Mouse (Mus musculus): Measurements from ENCODE around the gene Nemf. TPM values are rescaled to one million over a fixed set of nuclear protein-coding genes. Genes with fewer than 3 reads are reported as not detected.

The Nemf gene
- total and polyA plus RNA-seq, 3 experiments: 34.3 to 56.6 (median 44.9) TPM

DNA sequence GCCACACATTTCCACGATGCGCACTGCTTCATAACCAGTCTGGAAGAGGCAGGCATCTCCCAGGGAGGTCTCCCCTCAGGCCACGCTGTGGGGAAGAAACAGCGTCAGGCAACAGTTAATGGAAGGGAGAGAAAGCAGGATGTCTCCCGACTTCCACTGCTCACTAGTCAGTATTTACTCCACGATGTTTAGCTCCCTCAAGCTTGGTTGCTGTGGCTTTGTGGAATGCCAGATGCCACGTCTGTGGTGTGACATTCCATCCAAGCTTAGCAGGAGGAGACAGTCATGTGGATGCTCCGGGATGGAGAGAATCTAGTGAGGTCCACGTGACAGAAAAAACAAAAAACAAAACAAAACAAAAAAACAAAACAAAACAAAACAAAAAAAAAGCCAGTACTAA, 45.1 kb upstream of the Nemf start:
- 0 out of 2 replicates have a peak overlapping the region, but pooled peaks have one; percentile 11 for H3K9ac ChIP-seq (ENCODE audit: insufficient read depth, low read depth)
- H3K27ac ChIP-seq (ENCODE audit: insufficient read depth, low read depth): peak overlapping the region; percentile 75
- H3K79me2 ChIP-seq (replicated peaks; ENCODE audit: control insufficient read depth, extremely low read depth, insufficient read depth, poor library complexity, severe bottlenecking): no peaks in the 10 kb centered on the region
- in situ Hi-C loops (cut with MboI; ENCODE audit: low pct_ligation_motif_present, low pct_unique_long_range_greater_than_20kb, low sequenced_read_pairs) (no loop called here), dilution Hi-C loops (cut with MboI; ENCODE audit: extremely low pct_ligation_motif_present, extremely low pct_unique_long_range_greater_than_20kb, low sequenced_read_pairs) (no loop called here)
- H3K4me1 ChIP-seq (ENCODE audit: control insufficient read depth in 1 of 2, insufficient read depth in 2 of 2): peaks cover 29 to 48% of the 10 kb centered on the region in 2 experiments
- peak overlapping the region in 1 of 3 experiments; percentile 35 for H3K4me3 ChIP-seq (replicated peaks in 1 of 3; ENCODE audit: low read depth in 2 of 3, low read length in 2 of 3, poor library complexity in 1 of 3)
- no peak for DNase-seq (ENCODE audit: extremely low read depth)
- no peak overlapping the region for H3K4me2 ChIP-seq (ENCODE audit: insufficient read depth, low read depth, poor library complexity, severe bottlenecking)
- no peaks in the 10 kb centered on the region for H3K27me3 ChIP-seq (replicated peaks)
- H3K9me3 ChIP-seq (replicated peaks; ENCODE audit: low read length): no peaks in the 10 kb centered on the region
- no peak for TF ChIP-seq MYC (IDR thresholded peaks at IDR 0.05; ENCODE audit: low read depth, low read length)
- 0 out of 2 replicates have a peak, but pooled peaks have one; percentile 15 for TF ChIP-seq TCF12 (IDR thresholded peaks at IDR 0.05; ENCODE audit: low read depth, low read length)
- no peaks in the 10 kb centered on the region for H3K36me3 ChIP-seq (replicated peaks in 1 of 2; ENCODE audit: control insufficient read depth in 1 of 2, insufficient read depth in 1 of 2, low read length in 1 of 2)

DNA sequence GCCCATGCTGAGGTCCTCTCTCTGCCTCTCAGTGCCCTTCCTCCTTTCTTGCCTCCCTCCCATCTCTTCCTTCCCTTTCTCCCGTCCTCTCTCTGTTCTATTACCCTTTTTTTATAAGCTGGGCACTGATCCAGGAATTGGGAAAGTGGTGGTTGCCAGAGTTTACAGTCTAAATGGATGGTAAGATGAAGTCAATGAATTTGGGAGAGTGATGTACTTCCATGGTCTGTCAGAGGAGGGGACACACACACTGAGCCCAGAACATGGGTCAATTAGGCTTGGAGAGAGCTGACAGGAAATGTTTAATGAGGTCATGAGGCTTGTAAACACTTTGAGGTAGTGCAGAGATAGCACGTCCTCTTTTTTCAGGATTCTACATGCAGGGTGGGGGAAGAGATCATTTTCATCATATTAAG, 43.9 kb upstream of the Nemf start:
- Histone ChIP-seq H3K36me3 (replicated peaks in 1 of 2; ENCODE audit: control insufficient read depth in 1 of 2, insufficient read depth in 1 of 2, low read length in 1 of 2) (no peaks in the 10 kb centered on the region), H3K9ac (ENCODE audit: insufficient read depth, low read depth) (peak overlapping the region; percentile 26; the same call in 1 of the 2 replicates), H3K4me1 (ENCODE audit: control insufficient read depth in 1 of 2, insufficient read depth in 2 of 2) (peaks cover 29 to 48% of the 10 kb centered on the region in 2 experiments), H3K79me2 (replicated peaks; ENCODE audit: control insufficient read depth, extremely low read depth, insufficient read depth, poor library complexity, severe bottlenecking) (no peaks in the 10 kb centered on the region), H3K4me3 (replicated peaks in 1 of 3; ENCODE audit: low read depth in 2 of 3, low read length in 2 of 3, poor library complexity in 1 of 3) (no peak overlapping the region), H3K27ac (ENCODE audit: insufficient read depth, low read depth) (peak overlapping the region; percentile 89), H3K9me3 (replicated peaks; ENCODE audit: low read length) (no peaks in the 10 kb centered on the region), H3K4me2 (ENCODE audit: insufficient read depth, low read depth, poor library complexity, severe bottlenecking) (no peak overlapping the region; the same call in 1 of the 2 replicates), H3K27me3 (replicated peaks) (no peaks in the 10 kb centered on the region)
- DNase-seq (ENCODE audit: extremely low read depth): no peak
- in situ Hi-C loops (cut with MboI; ENCODE audit: low pct_ligation_motif_present, low pct_unique_long_range_greater_than_20kb, low sequenced_read_pairs) (no loop called here), dilution Hi-C loops (cut with MboI; ENCODE audit: extremely low pct_ligation_motif_present, extremely low pct_unique_long_range_greater_than_20kb, low sequenced_read_pairs) (no loop called here)
- TF ChIP-seq HCFC1 (IDR thresholded peaks at IDR 0.05; ENCODE audit: low read depth, low read length): no peak
- no peak for TF ChIP-seq E2F4 (IDR thresholded peaks at IDR 0.05; ENCODE audit: insufficient replicate concordance, low read depth, low read length)
- peak; percentile 49; the same call in 1 of the 2 replicates for TF ChIP-seq TCF12 (IDR thresholded peaks at IDR 0.05; ENCODE audit: low read depth, low read length)
- TF ChIP-seq POLR2AphosphoS2 (IDR thresholded peaks at IDR 0.05; ENCODE audit: low read depth, low read length): no peak
- no peak for TF ChIP-seq MYC (IDR thresholded peaks at IDR 0.05; ENCODE audit: low read depth, low read length)
- TF ChIP-seq ELF1 (IDR thresholded peaks at IDR 0.05; ENCODE audit: low read depth, low read length): no peak
- 0 out of 2 replicates have a peak, but pooled peaks have one; percentile 18 for TF ChIP-seq KAT2A (IDR thresholded peaks at IDR 0.05; ENCODE audit: insufficient replicate concordance, low read length)
- TF ChIP-seq PAX5 (IDR thresholded peaks at IDR 0.05; ENCODE audit: low read length): no peak
- no peak for TF ChIP-seq JUND (conservative IDR thresholded peaks at IDR 0.05; ENCODE audit: low read depth, low read length)
- TF ChIP-seq ZMIZ1 (IDR thresholded peaks at IDR 0.05; ENCODE audit: low read depth, low read length): no peak
- no peak for TF ChIP-seq UBTF (IDR thresholded peaks at IDR 0.05; ENCODE audit: low read depth, low read length)
- no peak for TF ChIP-seq IRF4 (IDR thresholded peaks at IDR 0.05; ENCODE audit: low read depth, low read length)
- TF ChIP-seq JUN (IDR thresholded peaks at IDR 0.05; ENCODE audit: insufficient read depth, low read depth, low read length): no peak
- no peak for TF ChIP-seq ZC3H11A (IDR thresholded peaks at IDR 0.05; ENCODE audit: low read depth, low read length)
- TF ChIP-seq ZKSCAN1 (IDR thresholded peaks at IDR 0.05; ENCODE audit: borderline replicate concordance, low read depth, low read length): no peak
- TF ChIP-seq CHD2 (IDR thresholded peaks at IDR 0.05; ENCODE audit: low read length): no peak
- TF ChIP-seq BHLHE40 (IDR thresholded peaks at IDR 0.05; ENCODE audit: low read depth, low read length): peak; percentile 35; the same call in 1 of the 2 replicates
- TF ChIP-seq MAFK (IDR thresholded peaks at IDR 0.05; ENCODE audit: insufficient replicate concordance, low read length): no peak
- no peak for TF ChIP-seq CTCF (conservative IDR thresholded peaks at IDR 0.05 in 1 of 2, IDR thresholded peaks at IDR 0.05 in 1 of 2; ENCODE audit: low read depth in 2 of 2, low read length in 2 of 2)
- no peak for TF ChIP-seq USF2 (conservative IDR thresholded peaks at IDR 0.05; ENCODE audit: low read depth, low read length)
- TF ChIP-seq POLR2A (IDR thresholded peaks at IDR 0.05; ENCODE audit: low read depth, low read length): no peak
- TF ChIP-seq USF1 (IDR thresholded peaks at IDR 0.05; ENCODE audit: low read depth, low read length): no peak
- TF ChIP-seq CHD1 (IDR thresholded peaks at IDR 0.05; ENCODE audit: low read depth, low read length): no peak
- TF ChIP-seq RCOR1 (conservative IDR thresholded peaks at IDR 0.05; ENCODE audit: low read depth, low read length): no peak
- TF ChIP-seq MEF2A (IDR thresholded peaks at IDR 0.05; ENCODE audit: borderline replicate concordance, low read depth, low read length): no peak
- TF ChIP-seq RAD21 (IDR thresholded peaks at IDR 0.05; ENCODE audit: low read depth, low read length): no peak; the same call in none of the 2 replicates
- TF ChIP-seq NRF1 (IDR thresholded peaks at IDR 0.05; ENCODE audit: low read depth, low read length): 0 out of 2 replicates have a peak, but pooled peaks have one; percentile 12
- TF ChIP-seq TBP (conservative IDR thresholded peaks at IDR 0.05; ENCODE audit: low read depth, low read length): no peak
- TF ChIP-seq EP300 (IDR thresholded peaks at IDR 0.05; ENCODE audit: low read length): peak; percentile 47
- TF ChIP-seq ETS1 (conservative IDR thresholded peaks at IDR 0.05; ENCODE audit: low read depth, low read length): peak; percentile 25; the same call in 1 of the 2 replicates
- no peak for TF ChIP-seq GABPA (IDR thresholded peaks at IDR 0.05; ENCODE audit: insufficient replicate concordance, low read depth, low read length)
- TF ChIP-seq ZNF384 (IDR thresholded peaks at IDR 0.05; ENCODE audit: low read depth, low read length): no peak
- TF ChIP-seq MAX (IDR thresholded peaks at IDR 0.05; ENCODE audit: low read length): 0 out of 2 replicates have a peak, but pooled peaks have one; percentile 21

All from CH12.LX (cell line).